Mouse (Mus musculus): ENCODE measurements around the gene Dhrs13. TPM values are rescaled to one million over a fixed set of nuclear protein-coding genes. Genes with fewer than 3 reads are reported as not detected.

Dhrs13 gene
- total and polyA plus RNA-seq, 3 experiments = 21.6 to 39.0 (median 33.7) TPM

DNA sequence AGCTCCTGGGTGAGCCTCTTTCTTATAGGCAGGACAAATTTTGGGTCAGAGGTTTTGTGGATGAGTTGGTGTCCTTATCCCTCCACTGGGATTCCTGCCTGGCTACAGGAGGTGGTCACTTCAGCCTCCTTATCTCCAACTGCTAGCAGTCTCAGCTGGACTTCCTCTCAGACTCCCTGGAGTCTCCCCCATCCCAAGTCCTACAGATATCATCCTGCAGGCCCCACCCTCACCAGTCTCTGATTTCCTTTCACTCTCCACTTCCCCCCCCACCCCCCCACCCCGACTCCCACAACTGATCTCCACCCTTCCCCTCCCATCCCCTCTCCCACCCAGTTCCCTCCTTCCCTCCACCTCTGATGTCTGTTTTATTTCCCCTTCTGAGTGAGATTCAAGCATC is 51.5 kb downstream of the Dhrs13 start:
- no peak for DNase-seq (ENCODE audit: extremely low read depth)
- H3K4me2 ChIP-seq (ENCODE audit: insufficient read depth, low read depth, poor library complexity, severe bottlenecking) = no peak overlapping the region
- H3K9me3 ChIP-seq (replicated peaks; ENCODE audit: low read length) = no peaks in the 10 kb centered on the region
- peaks cover 13% of the 10 kb centered on the region for H3K79me2 ChIP-seq (replicated peaks; ENCODE audit: control insufficient read depth, extremely low read depth, insufficient read depth, poor library complexity, severe bottlenecking)
- H3K27ac ChIP-seq (ENCODE audit: insufficient read depth, low read depth) = no peak overlapping the region
- in situ Hi-C loops (cut with MboI; ENCODE audit: low pct_ligation_motif_present, low pct_unique_long_range_greater_than_20kb, low sequenced_read_pairs) = no loop called here
- H3K4me1 ChIP-seq (ENCODE audit: control insufficient read depth in 1 of 2, insufficient read depth in 2 of 2) = peaks cover 6 to 32% of the 10 kb centered on the region in 2 experiments
- H3K27me3 ChIP-seq (replicated peaks) = no peaks in the 10 kb centered on the region
- peaks cover 0 to 4% of the 10 kb centered on the region in 2 experiments for H3K36me3 ChIP-seq (replicated peaks in 1 of 2; ENCODE audit: control insufficient read depth in 1 of 2, insufficient read depth in 1 of 2, low read length in 1 of 2)
- dilution Hi-C loops (cut with MboI; ENCODE audit: extremely low pct_ligation_motif_present, extremely low pct_unique_long_range_greater_than_20kb, low sequenced_read_pairs) = no loop called here
- H3K4me3 ChIP-seq (replicated peaks in 1 of 3; ENCODE audit: low read depth in 2 of 3, low read length in 2 of 3, poor library complexity in 1 of 3) = no peak overlapping the region
- H3K9ac ChIP-seq (ENCODE audit: insufficient read depth, low read depth) = no peak overlapping the region
- TF ChIP-seq BHLHE40 (IDR thresholded peaks at IDR 0.05; ENCODE audit: low read depth, low read length) (no peak), SMC3 (IDR thresholded peaks at IDR 0.05; ENCODE audit: low read depth, low read length) (no peak), IRF4 (IDR thresholded peaks at IDR 0.05; ENCODE audit: low read depth, low read length) (no peak), ZKSCAN1 (IDR thresholded peaks at IDR 0.05; ENCODE audit: borderline replicate concordance, low read depth, low read length) (no peak)

DNA sequence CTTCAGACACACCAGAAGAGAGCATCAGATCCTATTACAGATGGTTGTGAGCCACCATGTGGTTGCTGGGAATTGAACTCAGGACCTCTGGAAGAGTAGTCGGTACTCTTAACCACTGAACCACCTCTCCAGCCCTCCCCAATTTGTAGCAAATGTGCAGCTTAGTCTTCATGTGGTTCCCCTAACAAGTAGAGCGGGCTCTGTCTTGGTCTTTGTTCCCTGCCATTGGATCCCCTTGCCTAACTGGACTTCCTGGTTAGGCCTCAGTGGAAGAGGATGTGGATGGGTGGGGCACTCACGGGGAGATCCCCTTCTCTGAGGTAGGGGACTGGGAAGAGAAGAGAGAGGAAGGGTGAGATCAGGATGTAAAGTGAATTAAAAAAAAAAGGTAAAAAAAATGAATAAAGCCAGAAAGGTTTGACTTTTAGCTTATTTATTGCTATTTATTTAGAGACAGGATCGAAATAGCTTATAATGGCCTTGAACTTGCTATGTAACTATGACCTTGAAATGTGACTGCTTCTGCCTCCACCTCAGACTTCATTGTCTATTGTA is 54.9 kb downstream of the Dhrs13 start:
- Histone ChIP-seq H3K36me3 (replicated peaks in 1 of 2; ENCODE audit: control insufficient read depth in 1 of 2, insufficient read depth in 1 of 2, low read length in 1 of 2) (peaks cover 0 to 12% of the 10 kb centered on the region in 2 experiments), H3K27me3 (replicated peaks) (no peaks in the 10 kb centered on the region), H3K4me3 (replicated peaks in 1 of 3; ENCODE audit: low read depth in 2 of 3, low read length in 2 of 3, poor library complexity in 1 of 3) (peak overlapping the region in 2 of 3 experiments; percentile 41 to 46), H3K27ac (ENCODE audit: insufficient read depth, low read depth) (no peak overlapping the region), H3K4me2 (ENCODE audit: insufficient read depth, low read depth, poor library complexity, severe bottlenecking) (no peak overlapping the region), H3K79me2 (replicated peaks; ENCODE audit: control insufficient read depth, extremely low read depth, insufficient read depth, poor library complexity, severe bottlenecking) (no peaks in the 10 kb centered on the region), H3K4me1 (ENCODE audit: control insufficient read depth in 1 of 2, insufficient read depth in 2 of 2) (peaks cover 3 to 16% of the 10 kb centered on the region in 2 experiments; a peak in 3 of 4 replicates), H3K9me3 (replicated peaks; ENCODE audit: low read length) (no peaks in the 10 kb centered on the region), H3K9ac (ENCODE audit: insufficient read depth, low read depth) (no peak overlapping the region)
- in situ Hi-C loops (cut with MboI; ENCODE audit: low pct_ligation_motif_present, low pct_unique_long_range_greater_than_20kb, low sequenced_read_pairs) (no loop called here), dilution Hi-C loops (cut with MboI; ENCODE audit: extremely low pct_ligation_motif_present, extremely low pct_unique_long_range_greater_than_20kb, low sequenced_read_pairs) (no loop called here)
- peak; percentile 69 for DNase-seq (ENCODE audit: extremely low read depth)
- TF ChIP-seq CHD1 (IDR thresholded peaks at IDR 0.05; ENCODE audit: low read depth, low read length) (peak; percentile 56; the same call in 1 of the 2 replicates), RCOR1 (conservative IDR thresholded peaks at IDR 0.05; ENCODE audit: low read depth, low read length) (no peak), TCF12 (IDR thresholded peaks at IDR 0.05; ENCODE audit: low read depth, low read length) (0 out of 2 replicates have a peak, but pooled peaks have one; percentile 33), POLR2AphosphoS2 (IDR thresholded peaks at IDR 0.05; ENCODE audit: low read depth, low read length) (no peak), BHLHE40 (IDR thresholded peaks at IDR 0.05; ENCODE audit: low read depth, low read length) (no peak), USF1 (IDR thresholded peaks at IDR 0.05; ENCODE audit: low read depth, low read length) (no peak), JUND (conservative IDR thresholded peaks at IDR 0.05; ENCODE audit: low read depth, low read length) (no peak), ZKSCAN1 (IDR thresholded peaks at IDR 0.05; ENCODE audit: borderline replicate concordance, low read depth, low read length) (no peak), MEF2A (IDR thresholded peaks at IDR 0.05; ENCODE audit: borderline replicate concordance, low read depth, low read length) (0 out of 2 replicates have a peak, but pooled peaks have one; percentile 20), IRF4 (IDR thresholded peaks at IDR 0.05; ENCODE audit: low read depth, low read length) (no peak), CHD2 (IDR thresholded peaks at IDR 0.05; ENCODE audit: low read length) (no peak; the same call in 1 of the 2 replicates), GABPA (IDR thresholded peaks at IDR 0.05; ENCODE audit: insufficient replicate concordance, low read depth, low read length) (no peak), UBTF (IDR thresholded peaks at IDR 0.05; ENCODE audit: low read depth, low read length) (no peak), RAD21 (IDR thresholded peaks at IDR 0.05; ENCODE audit: low read depth, low read length) (no peak), E2F4 (IDR thresholded peaks at IDR 0.05; ENCODE audit: insufficient replicate concordance, low read depth, low read length) (no peak), HCFC1 (IDR thresholded peaks at IDR 0.05; ENCODE audit: low read depth, low read length) (peak; percentile 58), USF2 (conservative IDR thresholded peaks at IDR 0.05; ENCODE audit: low read depth, low read length) (no peak), MAZ (IDR thresholded peaks at IDR 0.05; ENCODE audit: low read depth, low read length) (no peak), ZNF384 (IDR thresholded peaks at IDR 0.05; ENCODE audit: low read depth, low read length) (peak; percentile 66), KAT2A (IDR thresholded peaks at IDR 0.05; ENCODE audit: insufficient replicate concordance, low read length) (no peak), MAX (IDR thresholded peaks at IDR 0.05; ENCODE audit: low read length) (no peak), JUN (IDR thresholded peaks at IDR 0.05; ENCODE audit: insufficient read depth, low read depth, low read length) (no peak), ZC3H11A (IDR thresholded peaks at IDR 0.05; ENCODE audit: low read depth, low read length) (no peak), CTCF (conservative IDR thresholded peaks at IDR 0.05 in 1 of 2, IDR thresholded peaks at IDR 0.05 in 1 of 2; ENCODE audit: low read depth in 2 of 2, low read length in 2 of 2) (no peak), MXI1 (IDR thresholded peaks at IDR 0.05; ENCODE audit: low read depth, low read length) (no peak), EP300 (IDR thresholded peaks at IDR 0.05; ENCODE audit: low read length) (peak; percentile 31; the same call in 1 of the 2 replicates), SMC3 (IDR thresholded peaks at IDR 0.05; ENCODE audit: low read depth, low read length) (no peak), SIN3A (IDR thresholded peaks at IDR 0.05; ENCODE audit: low read length) (no peak), MYC (IDR thresholded peaks at IDR 0.05; ENCODE audit: low read depth, low read length) (no peak), TBP (conservative IDR thresholded peaks at IDR 0.05; ENCODE audit: low read depth, low read length) (peak; percentile 94), NRF1 (IDR thresholded peaks at IDR 0.05; ENCODE audit: low read depth, low read length) (no peak), PAX5 (IDR thresholded peaks at IDR 0.05; ENCODE audit: low read length) (no peak)

Data from CH12.LX (cell line).